Mouse (Mus musculus): ENCODE measurements around the gene Olfr1112. TPM values are rescaled to one million over a fixed set of nuclear protein-coding genes. Genes with fewer than 3 reads are reported as not detected.
"Not testable (repeated sequence)": the region's sequence is repeated elsewhere in the genome, so short reads cannot be mapped to it uniquely, and the experiment has no call there.

Gene Olfr1112
- polyA plus RNA-seq (2015; fragmentation: Nextera tagmentation; extraction: Ambion mirVana), result not detected in 2 replicates

- Histone ChIP-seq H3K27ac (ENCODE audit: low read length) (no peak within 1 kb of the TSS), H3K9me3 (replicated peaks; ENCODE audit: control insufficient read depth, low read length) (no peaks in the 10 kb centered on the region), H3K36me3 (ENCODE audit: control insufficient read depth, insufficient read depth, low read length) (no peaks in the 10 kb centered on the region), H3K4me3 (replicated peaks; ENCODE audit: low read length) (no peak within 1 kb of the TSS), H3K4me1 (ENCODE audit: control insufficient read depth, insufficient read depth, low read length) (no peaks in the 10 kb centered on the region), H3K9ac (ENCODE audit: low read length) (no peak within 1 kb of the TSS), H3K4me2 (ENCODE audit: low read depth, low read length) (no peak within 1 kb of the TSS), H3K27me3 (ENCODE audit: control insufficient read depth, insufficient read depth, low read length) (no peaks in the 10 kb centered on the region)
- ATAC-seq (ENCODE audit: insufficient read depth, low FRiP score), result no peak
- WGBS, result 88% methylated on average over 1 of the region's 1 CpGs
Observed at GRCm38 (mm10) chr2:87187498-87187897, at the start of gene Olfr1112. Olfr1112 (plus strand) TSS chr2:87187798.

GRCm38 (mm10) chr2:87140200-87140599 lies 47.4 kb upstream of the Olfr1112 start, which contains the start of gene Olfr1110:
Olfr1110 (minus strand) TSS chr2:87140300.
- Histone ChIP-seq H3K9me3 (replicated peaks; ENCODE audit: control insufficient read depth, low read length) (no peaks in the 10 kb centered on the region), H3K27ac (ENCODE audit: low read length) (no peak within 1 kb of the TSS), H3K9ac (ENCODE audit: low read length) (no peak within 1 kb of the TSS), H3K4me1 (ENCODE audit: control insufficient read depth, insufficient read depth, low read length) (no peaks in the 10 kb centered on the region), H3K4me2 (ENCODE audit: low read depth, low read length) (no peak within 1 kb of the TSS), H3K36me3 (ENCODE audit: control insufficient read depth, insufficient read depth, low read length) (no peaks in the 10 kb centered on the region), H3K27me3 (ENCODE audit: control insufficient read depth, insufficient read depth, low read length) (no peaks in the 10 kb centered on the region), H3K4me3 (replicated peaks; ENCODE audit: low read length) (no peak within 1 kb of the TSS)
- no peak for ATAC-seq (ENCODE audit: insufficient read depth, low FRiP score)
- 83% methylated on average over 1 of the region's 1 CpGs for WGBS

GRCm38 (mm10) chr2:87152524-87152923 lies 35.1 kb upstream of the Olfr1112 start, which contains the start of gene Olfr1111:
Olfr1111 (minus strand) TSS chr2:87152624.
- Histone ChIP-seq H3K4me1 (ENCODE audit: control insufficient read depth, insufficient read depth, low read length) (no peaks in the 10 kb centered on the region), H3K36me3 (ENCODE audit: control insufficient read depth, insufficient read depth, low read length) (no peaks in the 10 kb centered on the region), H3K4me2 (ENCODE audit: low read depth, low read length) (no peak within 1 kb of the TSS), H3K9me3 (replicated peaks; ENCODE audit: control insufficient read depth, low read length) (no peaks in the 10 kb centered on the region), H3K9ac (ENCODE audit: low read length) (no peak within 1 kb of the TSS), H3K27me3 (ENCODE audit: control insufficient read depth, insufficient read depth, low read length) (no peaks in the 10 kb centered on the region), H3K4me3 (replicated peaks; ENCODE audit: low read length) (no peak within 1 kb of the TSS), H3K27ac (ENCODE audit: low read length) (no peak within 1 kb of the TSS)
- ATAC-seq (ENCODE audit: insufficient read depth, low FRiP score), result no peak

- H3K9ac ChIP-seq (ENCODE audit: low read length); H3K9me3 ChIP-seq (replicated peaks; ENCODE audit: control insufficient read depth, low read length); H3K36me3 ChIP-seq (ENCODE audit: control insufficient read depth, insufficient read depth, low read length); H3K27ac ChIP-seq (ENCODE audit: low read length); H3K4me2 ChIP-seq (ENCODE audit: low read depth, low read length); H3K4me3 ChIP-seq (replicated peaks; ENCODE audit: low read length); H3K4me1 ChIP-seq (ENCODE audit: control insufficient read depth, insufficient read depth, low read length); ATAC-seq (ENCODE audit: insufficient read depth, low FRiP score); H3K27me3 ChIP-seq (ENCODE audit: control insufficient read depth, insufficient read depth, low read length): not testable (repeated sequence)
- WGBS, result 75% methylated on average over 2 of the region's 2 CpGs
Observed at GRCm38 (mm10) chr2:87167731-87168130, 19.9 kb upstream of the Olfr1112 start.

GRCm38 (mm10) chr2:87208670-87209069 lies 21.1 kb downstream of the Olfr1112 start, which contains the start of gene Olfr1113:
Olfr1113 (plus strand) TSS chr2:87208970.
- H3K27ac ChIP-seq (ENCODE audit: low read length), result no peak within 1 kb of the TSS
- no peaks in the 10 kb centered on the region for H3K27me3 ChIP-seq (ENCODE audit: control insufficient read depth, insufficient read depth, low read length)
- no peaks in the 10 kb centered on the region for H3K4me1 ChIP-seq (ENCODE audit: control insufficient read depth, insufficient read depth, low read length)
- no peak within 1 kb of the TSS for H3K4me2 ChIP-seq (ENCODE audit: low read depth, low read length)
- H3K4me3 ChIP-seq (replicated peaks; ENCODE audit: low read length), result no peak within 1 kb of the TSS
- no peak within 1 kb of the TSS for H3K9ac ChIP-seq (ENCODE audit: low read length)
- no peaks in the 10 kb centered on the region for H3K36me3 ChIP-seq (ENCODE audit: control insufficient read depth, insufficient read depth, low read length)
- no peak for ATAC-seq (ENCODE audit: insufficient read depth, low FRiP score)
- no peaks in the 10 kb centered on the region for H3K9me3 ChIP-seq (replicated peaks; ENCODE audit: control insufficient read depth, low read length)
- WGBS, result 80% methylated on average over 2 of the region's 2 CpGs

Other genes starting within 250 kb of the Olfr1112 start
- not detected in 2 replicates for gene Olfr1099, start 227.1 kb upstream of the Olfr1112 start, polyA plus RNA-seq (2015; fragmentation: Nextera tagmentation; extraction: Ambion mirVana)
- gene Olfr1100, start 207.8 kb upstream of the Olfr1112 start, polyA plus RNA-seq (2015; fragmentation: Nextera tagmentation; extraction: Ambion mirVana), result not detected in 2 replicates
- gene Olfr1101, start 196.6 kb upstream of the Olfr1112 start, polyA plus RNA-seq (2015; fragmentation: Nextera tagmentation; extraction: Ambion mirVana), result not detected in 2 replicates
- not detected in 2 replicates for gene Olfr1102, start 189.4 kb upstream of the Olfr1112 start, polyA plus RNA-seq (2015; fragmentation: Nextera tagmentation; extraction: Ambion mirVana)
- gene Olfr1104, start 160.7 kb upstream of the Olfr1112 start, polyA plus RNA-seq (2015; fragmentation: Nextera tagmentation; extraction: Ambion mirVana), result not detected in 2 replicates
- not detected in 2 replicates for gene Olfr1105, start 151.3 kb upstream of the Olfr1112 start, polyA plus RNA-seq (2015; fragmentation: Nextera tagmentation; extraction: Ambion mirVana)
- not detected in 2 replicates for gene Olfr1106, start 135.5 kb upstream of the Olfr1112 start, polyA plus RNA-seq (2015; fragmentation: Nextera tagmentation; extraction: Ambion mirVana)
- gene Olfr1107, start 112.0 kb upstream of the Olfr1112 start, polyA plus RNA-seq (2015; fragmentation: Nextera tagmentation; extraction: Ambion mirVana), result not detected in 2 replicates
- gene Olfr1109, start 91.8 kb upstream of the Olfr1112 start, polyA plus RNA-seq (2015; fragmentation: Nextera tagmentation; extraction: Ambion mirVana), result not detected in 2 replicates
- gene Olfr259, start 73.2 kb upstream of the Olfr1112 start, polyA plus RNA-seq (2015; fragmentation: Nextera tagmentation; extraction: Ambion mirVana), result not detected in 2 replicates
- gene Olfr1110, start 47.5 kb upstream of the Olfr1112 start, polyA plus RNA-seq (2015; fragmentation: Nextera tagmentation; extraction: Ambion mirVana), result not detected in 2 replicates
- not detected in 2 replicates for gene Olfr1111, start 35.2 kb upstream of the Olfr1112 start, polyA plus RNA-seq (2015; fragmentation: Nextera tagmentation; extraction: Ambion mirVana)
- not detected in 2 replicates for gene Olfr1113, start 21.2 kb downstream of the Olfr1112 start, polyA plus RNA-seq (2015; fragmentation: Nextera tagmentation; extraction: Ambion mirVana)
- not detected in 2 replicates for gene Olfr1115, start 60.2 kb downstream of the Olfr1112 start, polyA plus RNA-seq (2015; fragmentation: Nextera tagmentation; extraction: Ambion mirVana)
- not detected in 2 replicates for gene Olfr1116, start 79.7 kb downstream of the Olfr1112 start, polyA plus RNA-seq (2015; fragmentation: Nextera tagmentation; extraction: Ambion mirVana)
- gene Olfr1118, start 119.8 kb downstream of the Olfr1112 start, polyA plus RNA-seq (2015; fragmentation: Nextera tagmentation; extraction: Ambion mirVana), result not detected in 2 replicates
- gene Olfr1120, start 167.0 kb downstream of the Olfr1112 start, polyA plus RNA-seq (2015; fragmentation: Nextera tagmentation; extraction: Ambion mirVana), result not detected in 2 replicates
- gene Olfr1121, start 182.1 kb downstream of the Olfr1112 start, polyA plus RNA-seq (2015; fragmentation: Nextera tagmentation; extraction: Ambion mirVana), result not detected in 2 replicates
- gene Olfr1122, start 198.1 kb downstream of the Olfr1112 start, polyA plus RNA-seq (2015; fragmentation: Nextera tagmentation; extraction: Ambion mirVana), result not detected in 2 replicates
- not detected in 2 replicates for gene Olfr1123, start 228.8 kb downstream of the Olfr1112 start, polyA plus RNA-seq (2015; fragmentation: Nextera tagmentation; extraction: Ambion mirVana)
- gene Olfr1124, start 242.5 kb downstream of the Olfr1112 start, polyA plus RNA-seq (2015; fragmentation: Nextera tagmentation; extraction: Ambion mirVana), result 0.06 and 0.09 TPM in 2 replicates